Mouse (Mus musculus) midbrain, embryonic 16.5 days (tissue): ENCODE data around the gene Slc27a2. TPM values are rescaled to one million over a fixed set of nuclear protein-coding genes. Genes with fewer than 3 reads are reported as not detected.
"Not testable (repeated sequence)": the region's sequence is repeated elsewhere in the genome, so short reads cannot be mapped to it uniquely, and the experiment has no call there.

Source experiments
- ATAC-seq: fragments of 200-750 bp; cut with Nextera tagmentation; 2 replicates; pipeline ENCODE4 v1.8.0; 2017; ENCODE audit warnings: moderate TSS enrichment
- H3K27ac ChIP-seq: fragments of 300-500 bp; sonication (generic); 2 replicates; pipeline ENCODE4 v1.5.1; 2014; ENCODE audit warnings: mild to moderate bottlenecking, low read length, mixed read lengths
- H3K27me3 ChIP-seq: fragments of 300-500 bp; sonication (generic); 2 replicates; pipeline ENCODE4 v1.6.1; 2014; ENCODE audit warnings: low read depth, low read length, mixed read lengths; ENCODE audit not compliant: control insufficient read depth, insufficient read depth
- H3K36me3 ChIP-seq: fragments of 300-500 bp; sonication (generic); 2 replicates; pipeline ENCODE4 v1.6.1; 2014; ENCODE audit warnings: mild to moderate bottlenecking, low read length, moderate library complexity, mixed read lengths; ENCODE audit not compliant: control insufficient read depth, insufficient read depth
- H3K4me1 ChIP-seq: fragments of 300-500 bp; sonication (generic); 2 replicates; pipeline ENCODE4 v1.6.1; 2014; ENCODE audit warnings: mild to moderate bottlenecking, low read length, mixed read lengths; ENCODE audit not compliant: control insufficient read depth, insufficient read depth
- H3K4me2 ChIP-seq: fragments of 300-500 bp; sonication (generic); 2 replicates; pipeline ENCODE4 v1.6.1; 2014; ENCODE audit warnings: mild to moderate bottlenecking, low read length, mixed read lengths
- H3K4me3 ChIP-seq: fragments of 300-500 bp; sonication (generic); 2 replicates; pipeline ENCODE4 v1.5.1; 2014; ENCODE audit warnings: low read depth, mild to moderate bottlenecking, low read length, moderate library complexity, mixed read lengths
- H3K9ac ChIP-seq: fragments of 300-500 bp; sonication (generic); 2 replicates; pipeline ENCODE4 v1.6.1; 2014; ENCODE audit warnings: low read depth, low read length, mixed read lengths
- H3K9me3 ChIP-seq: fragments of 300-500 bp; sonication (generic); replicated peaks from 2 replicates; pipeline ENCODE4 v1.6.1; 2014; ENCODE audit warnings: mild to moderate bottlenecking, low read length, mixed read lengths; ENCODE audit not compliant: control insufficient read depth, poor library complexity, severe bottlenecking
- WGBS: fragments of 180-500 bp; shearing (Covaris S2); extraction: QIAGEN DNeasy Blood & Tissue Kit; methylation state at CpG from one replicate; pipeline ENCODE4 v1.1.7; 2014; 5-methylcytosine and 5-hydroxymethylcytosine counted together
- polyA plus RNA-seq: library from polyadenylated mRNA; unstranded; fragments of >200 nt; fragmentation: Nextera tagmentation; extraction: Ambion mirVana; gene quantifications from 2 replicates; pipeline ENCODE4 v1.2.1, GENCODE M21; 2015

Gene Slc27a2
- polyA plus RNA-seq, 1 experiment from 2014 or later, result 14.0 TPM

DNA sequence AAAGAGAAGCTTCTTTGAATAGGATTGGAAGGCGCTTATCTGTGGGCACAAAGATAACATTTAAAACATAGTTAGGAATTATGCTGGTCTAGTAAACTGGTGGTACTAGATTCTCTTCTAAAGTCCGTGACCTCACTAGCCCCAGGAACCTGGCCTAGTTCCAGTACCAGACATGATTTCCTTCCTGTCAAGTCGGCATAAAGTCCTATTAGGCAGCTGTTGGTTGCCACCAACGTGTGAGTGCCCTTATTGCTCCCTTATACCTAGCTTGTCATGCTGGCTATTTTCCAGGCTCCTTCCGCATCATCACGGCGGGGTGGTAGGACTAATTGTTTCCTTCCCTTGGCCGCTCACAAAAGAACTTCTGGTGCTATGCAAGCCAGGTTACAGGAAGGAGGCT lies 30.2 kb upstream of the Slc27a2 start:
- Histone ChIP-seq H3K9me3 (no peaks in the 10 kb centered on the region), H3K27me3 (no peaks in the 10 kb centered on the region), H3K27ac (no peak overlapping the region), H3K4me2 (no peak overlapping the region), H3K4me1 (no peaks in the 10 kb centered on the region), H3K36me3 (no peaks in the 10 kb centered on the region), H3K9ac (no peak overlapping the region), H3K4me3 (no peak overlapping the region)
- no peak for ATAC-seq
- 70% methylated on average over 8 of the region's 8 CpGs for WGBS

DNA sequence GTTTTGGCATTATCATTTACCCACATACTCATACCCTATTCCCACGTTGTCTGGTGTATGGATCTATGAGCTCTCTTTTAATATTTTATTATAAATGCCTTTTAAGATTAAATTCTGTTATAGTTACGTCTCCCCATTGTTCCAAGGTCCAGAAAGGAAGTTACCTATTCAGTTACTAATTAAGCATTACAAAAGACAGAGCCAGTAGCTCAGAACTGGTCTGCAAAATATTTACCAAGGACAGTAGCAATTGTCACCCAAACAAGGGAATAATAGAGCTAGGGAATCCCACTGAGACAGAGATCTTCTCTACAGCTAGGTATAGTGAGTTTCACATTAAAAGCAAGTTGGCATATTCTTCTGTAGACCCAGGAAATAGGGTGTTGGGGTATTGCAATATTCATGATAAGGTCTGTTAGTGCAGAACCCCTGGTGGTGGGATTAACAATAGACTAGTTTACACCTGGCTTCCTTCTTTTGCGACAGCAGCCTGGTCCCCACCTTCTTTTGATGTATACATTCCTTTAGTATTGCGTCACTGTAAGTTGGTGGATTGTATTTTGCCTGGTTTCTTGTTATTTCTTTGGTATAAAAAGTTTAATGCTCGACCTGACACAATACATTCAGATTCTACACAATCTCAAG lies 29.0 kb upstream of the Slc27a2 start:
- H3K9ac ChIP-seq, H3K4me3 ChIP-seq, H3K27me3 ChIP-seq, H3K4me1 ChIP-seq, H3K36me3 ChIP-seq, H3K4me2 ChIP-seq, H3K9me3 ChIP-seq, ATAC-seq, H3K27ac ChIP-seq: not testable (repeated sequence)
- WGBS, result 60% methylated on average over 5 of the region's 5 CpGs

DNA sequence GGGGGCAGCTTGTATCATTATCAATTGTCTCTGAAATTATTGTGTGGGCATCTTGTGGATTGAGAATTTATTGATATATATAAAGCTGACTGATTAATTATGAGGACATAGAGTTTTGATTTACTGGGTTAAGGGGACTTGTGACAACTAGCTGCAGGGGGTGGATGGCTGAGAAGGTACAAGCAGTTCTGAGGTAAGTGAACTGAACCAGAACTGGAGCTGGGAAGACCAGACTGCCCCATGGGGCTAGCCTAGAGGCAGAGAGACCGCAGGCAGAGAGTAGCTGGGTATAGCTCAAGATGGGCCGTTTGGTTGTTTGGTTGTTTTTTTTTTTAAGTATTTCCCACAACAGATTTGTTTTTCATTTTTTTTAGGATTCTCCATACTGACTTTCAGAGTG lies 27.9 kb upstream of the Slc27a2 start:
- Histone ChIP-seq H3K27ac (no peak overlapping the region), H3K4me1 (no peaks in the 10 kb centered on the region), H3K36me3 (no peaks in the 10 kb centered on the region), H3K27me3 (no peaks in the 10 kb centered on the region), H3K4me2 (no peak overlapping the region), H3K9ac (no peak overlapping the region), H3K4me3 (no peak overlapping the region), H3K9me3 (no peaks in the 10 kb centered on the region)
- WGBS, result 84% methylated on average over 2 of the region's 2 CpGs
- no peak for ATAC-seq

DNA sequence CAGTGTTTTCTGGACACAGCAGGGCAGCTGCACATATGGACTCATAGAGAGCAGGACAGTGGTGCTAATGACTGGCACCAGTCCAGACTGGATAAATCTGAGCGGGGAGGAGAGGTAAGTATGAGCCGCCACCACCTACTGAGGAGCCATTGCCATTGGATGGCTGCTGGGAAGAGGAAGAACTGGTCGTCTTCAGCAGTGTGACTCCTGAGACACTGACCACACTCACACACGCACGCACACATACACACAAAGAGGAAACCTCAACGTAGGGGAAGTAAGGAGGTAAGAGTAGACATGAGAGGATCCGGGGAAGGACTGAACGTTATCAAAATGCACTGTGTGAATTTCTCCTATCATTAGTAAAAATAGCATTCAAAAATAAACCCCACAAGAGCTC lies 24.7 kb upstream of the Slc27a2 start:
- ATAC-seq, result no peak
- 90% methylated on average over 8 of the region's 8 CpGs for WGBS
- Histone ChIP-seq H3K4me1 (no peaks in the 10 kb centered on the region), H3K4me3 (no peak overlapping the region), H3K36me3 (no peaks in the 10 kb centered on the region), H3K9me3 (no peaks in the 10 kb centered on the region), H3K9ac (no peak overlapping the region), H3K4me2 (no peak overlapping the region), H3K27me3 (no peaks in the 10 kb centered on the region), H3K27ac (no peak overlapping the region)

DNA sequence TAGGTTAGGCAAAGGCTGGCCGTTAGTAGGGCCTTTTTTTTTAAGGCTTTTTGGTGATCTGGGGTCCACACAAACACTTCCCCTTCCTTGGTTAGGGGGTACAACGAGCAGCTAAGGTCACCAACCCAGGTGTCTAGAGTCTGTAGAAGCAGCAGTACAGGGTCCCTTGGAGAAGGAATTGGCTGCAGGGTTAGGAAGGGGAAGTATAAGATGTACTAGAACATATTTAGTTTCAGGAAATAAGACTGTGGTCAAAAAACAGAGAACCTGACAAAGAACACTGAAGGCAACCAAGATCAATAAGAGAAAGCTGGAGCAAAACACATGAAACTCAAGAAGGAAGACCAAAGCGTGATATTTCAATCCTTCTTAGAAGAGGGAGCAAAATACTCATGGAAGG lies 21.6 kb upstream of the Slc27a2 start:
- 86% methylated on average over 3 of the region's 3 CpGs for WGBS
- H3K4me3 ChIP-seq, result no peak overlapping the region
- H3K36me3 ChIP-seq, result no peaks in the 10 kb centered on the region
- no peak for ATAC-seq
- H3K9ac ChIP-seq, result no peak overlapping the region
- no peak overlapping the region for H3K4me2 ChIP-seq
- H3K9me3 ChIP-seq, result no peaks in the 10 kb centered on the region
- H3K27ac ChIP-seq, result no peak overlapping the region
- no peaks in the 10 kb centered on the region for H3K27me3 ChIP-seq
- no peaks in the 10 kb centered on the region for H3K4me1 ChIP-seq

DNA sequence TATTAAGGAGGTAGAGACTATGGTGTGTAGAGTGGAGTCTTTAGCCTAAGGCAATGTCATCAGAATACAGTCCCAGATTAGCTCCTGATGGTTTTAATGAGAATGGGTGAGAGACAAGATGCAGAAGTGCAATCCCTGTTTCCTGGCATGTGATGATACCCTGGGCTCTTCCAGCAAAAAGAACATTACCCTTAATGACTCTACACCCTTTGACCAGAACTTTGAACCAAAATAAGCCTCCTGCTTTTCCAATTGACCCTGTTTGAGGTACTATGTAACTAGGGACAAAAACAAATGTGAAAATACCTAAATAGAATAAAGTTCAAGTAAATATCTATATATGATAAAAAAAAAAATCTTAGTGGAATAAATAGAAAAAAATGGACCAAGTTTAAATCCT lies 14.6 kb upstream of the Slc27a2 start:
- Histone ChIP-seq H3K4me3 (no peak overlapping the region), H3K4me1 (no peaks in the 10 kb centered on the region), H3K9me3 (peaks cover under 1% of the 10 kb centered on the region; the same call in 1 of the 2 replicates), H3K9ac (no peak overlapping the region), H3K27me3 (no peaks in the 10 kb centered on the region), H3K4me2 (no peak overlapping the region), H3K36me3 (no peaks in the 10 kb centered on the region), H3K27ac (no peak overlapping the region)
- no peak for ATAC-seq

DNA sequence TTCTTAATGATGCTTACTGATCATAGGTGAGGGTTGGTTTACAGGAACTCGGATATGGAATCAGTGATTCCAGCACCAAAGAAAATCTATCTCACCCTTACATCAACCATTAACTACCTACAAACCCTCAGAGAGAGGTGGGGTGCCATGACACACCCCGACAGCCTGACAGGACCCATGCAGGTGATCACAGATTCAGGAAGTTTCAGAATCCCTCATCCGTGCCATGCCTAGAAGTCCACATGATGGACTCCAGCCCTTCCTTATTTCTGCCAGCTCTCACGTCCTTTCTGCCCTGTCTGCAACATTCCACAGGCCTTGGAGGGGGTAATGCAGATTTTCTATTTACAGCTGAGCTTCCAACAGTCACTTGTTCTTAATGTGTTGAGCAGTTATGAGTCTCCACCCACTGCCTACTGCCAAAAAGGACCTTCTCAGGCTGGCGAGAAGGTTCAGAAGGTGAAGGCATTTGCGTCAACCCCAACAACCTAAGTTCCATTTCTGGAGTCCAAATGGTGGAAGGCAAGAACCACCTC lies 11.7 kb upstream of the Slc27a2 start:
- no peak overlapping the region for H3K4me2 ChIP-seq
- H3K27ac ChIP-seq, result no peak overlapping the region
- no peaks in the 10 kb centered on the region for H3K4me1 ChIP-seq
- H3K4me3 ChIP-seq, result no peak overlapping the region
- WGBS, result 88% methylated on average over 6 of the region's 6 CpGs
- no peak for ATAC-seq
- H3K9ac ChIP-seq, result no peak overlapping the region
- no peaks in the 10 kb centered on the region for H3K36me3 ChIP-seq
- peaks cover 2% of the 10 kb centered on the region; the same call in 1 of the 2 replicates for H3K9me3 ChIP-seq
- H3K27me3 ChIP-seq, result no peaks in the 10 kb centered on the region

DNA sequence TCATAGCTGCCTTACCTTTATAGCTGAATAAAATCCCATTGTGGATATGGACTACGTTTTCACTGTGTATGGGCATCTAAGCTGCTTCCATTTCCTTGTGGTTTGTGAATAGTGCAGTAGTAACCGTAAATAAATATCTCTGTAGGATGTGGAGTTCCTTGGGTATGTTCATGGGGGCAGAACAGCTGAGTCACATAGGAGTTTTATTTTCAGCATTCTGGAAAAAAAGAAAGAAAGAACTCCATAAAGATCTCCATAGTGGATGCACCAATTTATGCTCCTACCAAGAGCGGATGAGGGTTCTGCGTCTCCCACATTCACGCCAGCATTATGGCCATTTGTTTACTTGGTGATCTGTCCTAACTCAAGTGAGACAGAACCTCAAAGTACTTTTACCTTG lies 10.0 kb upstream of the Slc27a2 start:
- H3K27ac ChIP-seq, result no peak overlapping the region
- H3K27me3 ChIP-seq, result no peaks in the 10 kb centered on the region
- no peaks in the 10 kb centered on the region for H3K36me3 ChIP-seq
- 90% methylated on average over 5 of the region's 5 CpGs for WGBS
- H3K4me3 ChIP-seq, result no peak overlapping the region
- no peak overlapping the region for H3K4me2 ChIP-seq
- H3K4me1 ChIP-seq, result no peaks in the 10 kb centered on the region
- ATAC-seq, result no peak
- peaks cover 2% of the 10 kb centered on the region; the same call in 1 of the 2 replicates for H3K9me3 ChIP-seq
- no peak overlapping the region for H3K9ac ChIP-seq

DNA sequence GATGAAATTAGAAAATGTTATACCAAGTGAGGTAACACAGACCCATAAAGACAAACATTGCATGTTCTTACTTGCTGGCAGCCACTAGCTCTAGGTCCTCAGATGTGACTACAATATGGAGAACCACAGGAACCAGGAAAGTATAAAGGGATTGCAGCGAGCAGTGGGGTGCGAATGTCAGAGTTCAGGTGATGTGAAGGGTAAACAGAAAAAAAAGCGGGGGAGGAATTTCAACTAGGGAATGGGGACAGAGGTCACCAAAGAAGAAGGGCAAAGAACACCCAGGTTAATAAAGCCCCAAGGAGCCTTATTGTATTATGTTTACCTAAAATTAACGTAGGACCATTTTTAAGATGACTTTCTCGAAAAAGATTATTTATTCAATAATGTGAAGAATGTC lies 6.9 kb upstream of the Slc27a2 start:
- no peak overlapping the region for H3K4me3 ChIP-seq
- no peaks in the 10 kb centered on the region for H3K27me3 ChIP-seq
- ATAC-seq, result no peak
- no peak overlapping the region for H3K9ac ChIP-seq
- no peaks in the 10 kb centered on the region for H3K4me1 ChIP-seq
- WGBS, result 69% methylated on average over 5 of the region's 5 CpGs
- no peak overlapping the region for H3K4me2 ChIP-seq
- H3K27ac ChIP-seq, result no peak overlapping the region
- H3K36me3 ChIP-seq, result no peaks in the 10 kb centered on the region
- H3K9me3 ChIP-seq, result peaks cover 2% of the 10 kb centered on the region; the same call in 1 of the 2 replicates
